Mouse (Mus musculus) cortical plate, adult 2 months (tissue): ENCODE results near the gene Pla2g4a.

Experiments
- CTCF ChIP-seq: fragments of 200-500 bp; IDR thresholded peaks from 2 replicates; pipeline ENCODE4 v1.5.1; 2011; ENCODE audit warnings: mild to moderate bottlenecking, control low read depth, low read length; ENCODE audit not compliant: insufficient read depth; ENCODE audit errors: extremely low read depth
- POLR2A ChIP-seq: fragments of 200-500 bp; IDR thresholded peaks from 2 replicates; pipeline ENCODE4 v1.6.1; 2011; ENCODE audit warnings: mild to moderate bottlenecking, low read length, control low read depth; ENCODE audit not compliant: insufficient read depth; ENCODE audit errors: extremely low read depth

- TF ChIP-seq POLR2A (no peak), CTCF (no peak)
These were observed 98.3 kb downstream of the Pla2g4a start for GRCm38 (mm10) chr1:149862801-149863200.
